Mouse (Mus musculus) C2C12 (cell line): ENCODE measurements around the gene Zfyve9.

Experiments
- CEBPB ChIP-seq: IDR thresholded peaks from one replicate; pipeline ENCODE4 v1.6.1; 2011; ENCODE audit warnings: low read depth, mild to moderate bottlenecking, control low read depth, moderate library complexity
- CTCF ChIP-seq: IDR thresholded peaks from one replicate; pipeline ENCODE4 v1.5.1; 2011; ENCODE audit not compliant: control insufficient read depth, insufficient read depth, insufficient read length
- FOSL1 ChIP-seq: IDR thresholded peaks from one replicate; pipeline ENCODE4 v1.8.0; 2011; ENCODE audit warnings: mild to moderate bottlenecking, low read length; ENCODE audit not compliant: poor library complexity, insufficient read depth, severe bottlenecking
- MAX ChIP-seq: IDR thresholded peaks from one replicate; pipeline ENCODE4 v1.6.1; 2011; ENCODE audit warnings: mild to moderate bottlenecking, control low read depth
- MYOD1 ChIP-seq: IDR thresholded peaks from one replicate; pipeline ENCODE4 v1.6.1; 2011; ENCODE audit warnings: low read depth; ENCODE audit not compliant: control insufficient read depth, insufficient read length
- MYOG ChIP-seq: IDR thresholded peaks from one replicate; pipeline ENCODE4 v1.6.1; 2011; ENCODE audit not compliant: control insufficient read depth, insufficient read length; ENCODE audit errors: extremely low read depth
- USF1 ChIP-seq: IDR thresholded peaks from one replicate; pipeline ENCODE4 v1.6.1; 2011; ENCODE audit warnings: low read depth, mild to moderate bottlenecking, control low read depth, moderate library complexity

- TF ChIP-seq USF1 = no peak
- TF ChIP-seq MYOG = no peak
- TF ChIP-seq CTCF = no peak
- TF ChIP-seq MYOD1 = no peak
- TF ChIP-seq CEBPB = no peak
- no peak for TF ChIP-seq MAX
- TF ChIP-seq FOSL1 = no peak
Measured at GRCm38 (mm10) chr4:108793941-108794340, 13.3 kb upstream of the Zfyve9 start.
